Mouse (Mus musculus) bone marrow macrophage, adult 2 months (primary cell): ENCODE measurements around the gene Hsd3b4. TPM values are rescaled to one million over a fixed set of nuclear protein-coding genes. Genes with fewer than 3 reads are reported as not detected.
"Not testable (repeated sequence)": the region's sequence is repeated elsewhere in the genome, so short reads cannot be mapped to it uniquely, and the experiment has no call there.

Experiments
- H3K27ac ChIP-seq: 2 replicates; pipeline ENCODE4 v1.5.1; 2012; ENCODE audit warnings: low read depth, low read length; ENCODE audit not compliant: insufficient read depth
- H3K4me1 ChIP-seq: 2 replicates; pipeline ENCODE4 v1.6.1; 2012; ENCODE audit warnings: low read length; ENCODE audit not compliant: control insufficient read depth, insufficient read depth
- H3K4me3 ChIP-seq: 2 replicates; pipeline ENCODE4 v1.5.1; 2012; ENCODE audit warnings: mild to moderate bottlenecking, low read length, moderate library complexity; ENCODE audit not compliant: insufficient read depth
- polyA plus RNA-seq: library from polyadenylated mRNA; stranded (reverse); fragments of >200 nt; gene quantifications from 2 replicates; pipeline ENCODE4 v1.2.4, GENCODE M21; 2012; ENCODE audit not compliant: missing spikeins, insufficient read depth, insufficient read length

The Hsd3b4 gene
- polyA plus RNA-seq, 1 experiment, result not detected

- H3K4me1 ChIP-seq, H3K27ac ChIP-seq: not testable (repeated sequence)
Observed at GRCm38 (mm10) chr3:98453786-98454185, 56.5 kb downstream of the Hsd3b4 start.

More at GRCm38 (mm10) chr3:98453786-98454185, 56.5 kb downstream of the Hsd3b4 start:
- not testable (repeated sequence) for H3K4me3 ChIP-seq

Other genes starting within 250 kb of the Hsd3b4 start
- gene Hmgcs2, start 230.1 kb downstream of the Hsd3b4 start, polyA plus RNA-seq, result not detected in 2 replicates
- 3.3 and 3.8 TPM in 2 replicates for gene Phgdh, start 170.5 kb downstream of the Hsd3b4 start, polyA plus RNA-seq
- 0.25 TPM in 1 of 2 replicates, not detected in the other for gene Zfp697, start 128.1 kb downstream of the Hsd3b4 start, polyA plus RNA-seq
- not detected in 2 replicates for gene Gm4450, start 53.4 kb downstream of the Hsd3b4 start, polyA plus RNA-seq
- gene Gm10681, start 78.3 kb upstream of the Hsd3b4 start, polyA plus RNA-seq, result not detected in 2 replicates
- gene Hsd3b5, start 119.7 kb upstream of the Hsd3b4 start, polyA plus RNA-seq, result not detected in 2 replicates
- gene Hsd3b2, start 214.0 kb upstream of the Hsd3b4 start, polyA plus RNA-seq, result not detected in 2 replicates